Mouse (Mus musculus) layer of hippocampus, postnatal 10 days (tissue): ENCODE results near the gene Cst8. TPM values are rescaled to one million over a fixed set of nuclear protein-coding genes. Genes with fewer than 3 reads are reported as not detected.
"Not testable (repeated sequence)": the region's sequence is repeated elsewhere in the genome, so short reads cannot be mapped to it uniquely, and the experiment has no call there.

Experiments
- DNase-seq, 2 experiments: peaks; one replicate each; pipeline ENCODE4 v3.0.0; 2021; ENCODE audit warnings: low spot score in 2 of 2
- long read RNA-seq: library from polyadenylated mRNA; stranded (forward); transcript quantifications from one replicate; pipeline ENCODE4 v2.0.0, GENCODE M21; 2023
- total RNA-seq, 2 experiments: library from RNA; stranded (reverse); gene quantifications; 2 replicates each; pipeline ENCODE4 v1.2.3; 2021

The Cst8 gene
- not detected for total RNA-seq
- long read RNA-seq: 0 reads

GRCm38 (mm10) chr2:148798485-148798884, at the start of gene Cst8:
Gene Cst8, plus strand, starts transcription at chr2:148798785.
- DNase-seq: no peak

DNA sequence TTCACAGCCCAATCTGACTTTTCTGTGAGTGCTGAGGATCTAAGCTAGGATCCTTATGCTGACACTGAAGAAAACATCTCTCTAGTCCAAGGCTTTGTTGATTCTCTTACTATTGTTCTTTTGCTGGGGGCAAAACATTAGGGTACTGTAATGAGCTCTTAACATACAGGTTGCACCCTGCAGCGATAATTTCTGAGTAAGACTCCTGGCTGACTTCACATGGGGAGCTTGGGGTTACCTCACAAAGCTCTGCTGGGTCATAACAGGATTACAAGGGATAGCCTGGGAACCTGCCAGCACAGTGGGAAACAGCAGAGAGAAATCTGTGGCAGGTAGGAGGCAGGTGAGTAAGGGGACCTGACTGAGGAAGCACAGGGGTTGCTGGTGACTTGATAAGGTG, 48.5 kb upstream of the Cst8 start, which contains the start of gene Cstl1:
Gene Cstl1, plus strand, starts transcription at position 301 of the 400 bp plus-strand sequence.
- DNase-seq: no peak

- DNase-seq: peak; percentile 72 to 81
Measured at GRCm38 (mm10) chr2:148751893-148752813, 46.4 kb upstream of the Cst8 start.

DNA sequence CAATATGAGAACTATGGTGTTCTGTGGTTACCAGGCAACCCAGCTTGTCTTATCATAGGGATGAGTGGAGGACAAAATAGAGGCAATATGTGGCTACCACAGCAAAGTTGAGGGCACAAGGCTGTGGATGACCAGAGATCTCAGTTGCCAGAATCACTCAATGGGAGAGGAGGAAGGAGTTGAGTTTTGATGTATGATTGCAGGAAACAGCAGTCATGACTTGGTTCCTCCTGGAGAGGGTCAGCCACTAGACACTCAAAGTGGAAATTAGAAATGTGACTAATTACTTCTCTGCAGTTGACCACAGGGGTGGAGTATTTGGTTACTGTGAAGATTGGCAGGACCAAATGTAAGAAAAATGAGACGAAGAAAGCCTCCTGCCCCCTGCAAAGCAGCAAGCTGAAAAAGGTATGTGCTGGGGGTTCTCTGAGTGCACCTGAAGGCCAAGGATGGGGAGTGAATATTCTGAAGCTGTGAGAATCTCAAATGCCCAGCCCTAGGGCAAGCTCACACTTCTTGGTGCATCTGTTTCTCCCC, 44.2 kb upstream of the Cst8 start:
- DNase-seq: no peak

DNA sequence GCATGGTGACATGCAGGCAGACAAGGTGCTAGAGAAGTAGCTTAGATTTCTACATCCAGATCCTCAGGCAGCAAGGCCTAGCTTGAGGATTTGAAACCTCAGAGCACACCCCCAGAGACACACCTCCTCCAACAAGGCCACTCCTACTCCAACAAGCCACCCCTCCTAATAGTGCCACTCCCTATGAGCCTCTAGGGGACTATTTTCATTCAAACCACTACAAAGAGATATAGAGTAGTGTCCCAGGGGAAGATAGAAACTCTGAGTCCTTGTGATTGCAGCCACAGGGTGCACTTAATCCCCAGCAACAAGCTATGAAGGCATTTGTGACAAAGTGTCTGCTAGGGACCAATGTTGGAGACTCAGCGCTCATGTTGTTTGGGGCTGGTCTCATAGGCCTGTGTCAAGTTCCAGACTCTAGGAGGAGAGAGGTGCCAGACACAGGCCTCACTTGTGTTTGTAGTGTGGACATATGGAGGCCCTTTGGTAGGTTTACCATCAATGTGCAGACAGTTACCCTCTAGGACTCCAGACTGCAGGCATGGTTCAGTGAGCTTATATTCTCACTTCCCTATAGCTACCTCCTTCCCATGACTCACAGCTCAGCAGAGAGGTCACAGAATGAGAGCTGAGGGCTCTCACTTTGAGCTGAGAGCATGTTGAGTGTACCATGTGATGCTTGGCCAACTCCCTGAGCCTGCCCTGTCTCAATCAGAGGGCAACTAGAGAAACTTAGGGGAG, 34.8 kb upstream of the Cst8 start:
- no peak for DNase-seq

DNA sequence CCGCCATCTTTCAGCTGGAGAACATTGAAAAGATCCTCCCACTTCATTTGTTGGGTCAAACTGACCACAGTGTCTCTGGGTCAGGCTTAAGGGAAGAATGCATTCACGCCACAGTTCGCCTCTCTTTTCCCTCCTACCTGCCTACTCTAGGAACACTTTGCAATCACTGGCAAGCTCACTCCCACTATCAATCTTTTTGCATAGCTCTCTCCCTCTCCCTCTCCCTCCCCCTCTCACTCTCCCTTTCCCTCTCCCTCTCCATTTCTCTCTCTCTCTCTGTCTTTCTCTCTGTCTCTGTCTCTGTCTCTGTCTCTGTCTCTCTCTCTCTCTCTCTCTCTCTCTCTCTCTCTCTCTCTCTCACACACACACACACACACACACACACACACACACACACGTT, 27.2 kb upstream of the Cst8 start, which contains the start of gene Cst11:
Gene Cst11, minus strand, starts transcription at position 101 of the 400 bp plus-strand sequence.
- DNase-seq: not testable (repeated sequence)

DNA sequence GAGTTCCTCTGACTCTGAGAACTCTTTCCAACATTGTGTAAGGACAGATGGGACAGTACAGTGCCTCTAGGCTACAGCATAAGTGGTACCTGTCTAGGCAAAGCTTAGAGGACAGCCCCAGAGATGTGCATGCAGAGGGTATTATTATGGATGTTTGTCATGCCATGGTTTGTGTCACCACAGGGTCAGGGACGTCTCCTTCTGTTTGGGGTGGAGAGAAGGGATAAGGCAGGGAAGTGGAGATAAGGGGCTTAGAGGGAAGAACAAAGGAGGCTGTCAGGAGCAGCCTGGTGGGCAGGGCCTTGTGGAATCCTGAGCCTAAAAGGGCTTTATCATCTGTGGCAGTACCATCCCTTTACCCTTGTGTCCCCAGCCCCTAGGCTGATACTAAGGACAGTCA, 16.9 kb upstream of the Cst8 start, which contains the start of gene 8030411F24Rik:
Gene 8030411F24Rik, plus strand, starts transcription at position 301 of the 400 bp plus-strand sequence.
- DNase-seq: no peak

DNA sequence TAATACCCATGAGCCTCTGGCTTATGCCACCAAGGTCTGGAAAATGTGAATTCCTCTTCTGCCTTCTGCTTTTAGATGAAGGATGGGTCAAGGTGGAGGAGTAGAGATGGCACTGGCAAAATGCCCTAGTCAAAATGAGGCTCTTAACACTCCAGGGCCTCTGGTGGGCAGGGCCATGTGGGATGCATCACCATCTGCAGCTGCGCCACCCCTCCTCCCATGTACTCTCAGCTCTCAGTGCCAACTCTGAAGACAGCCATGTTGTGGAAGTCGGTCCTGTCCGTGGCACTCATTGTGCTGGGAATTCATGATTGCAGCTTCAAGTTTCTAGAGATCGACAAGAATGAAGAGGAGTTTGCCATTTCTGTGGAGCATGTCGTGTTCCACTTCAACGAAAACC, 9.4 kb upstream of the Cst8 start, which contains the start of gene Cst12:
Gene Cst12, plus strand, starts transcription at position 220 of the 400 bp plus-strand sequence.
- no peak for DNase-seq

- peak in 1 of 2 experiments; percentile 10 for DNase-seq
Measured at GRCm38 (mm10) chr2:148801491-148801921, 2.9 kb downstream of the Cst8 start.

GRCm38 (mm10) chr2:148806696-148807095, 8.1 kb downstream of the Cst8 start:
- no peak for DNase-seq

DNA sequence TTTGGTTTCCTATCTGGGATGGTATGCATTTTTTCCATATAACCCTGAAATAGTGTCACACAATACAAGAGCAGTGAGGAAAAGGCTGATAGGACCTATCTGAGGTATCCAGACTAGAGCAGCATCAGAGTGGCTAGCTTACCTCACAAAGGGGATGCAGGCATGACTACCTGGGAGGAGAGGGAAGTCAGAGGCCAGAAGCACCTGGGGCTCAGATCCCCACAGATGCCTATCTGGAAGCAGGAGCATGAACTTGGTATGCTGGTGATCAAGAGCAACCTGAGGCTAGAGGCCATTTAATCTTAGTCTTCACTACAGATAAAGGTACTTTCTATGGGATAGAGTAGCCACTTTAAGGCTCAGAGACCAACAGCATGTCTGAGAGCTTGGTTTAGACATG, 21.3 kb downstream of the Cst8 start, which contains the start of gene Cst13:
Gene Cst13, plus strand, starts transcription at position 173 of the 400 bp plus-strand sequence.
- no peak for DNase-seq

DNA sequence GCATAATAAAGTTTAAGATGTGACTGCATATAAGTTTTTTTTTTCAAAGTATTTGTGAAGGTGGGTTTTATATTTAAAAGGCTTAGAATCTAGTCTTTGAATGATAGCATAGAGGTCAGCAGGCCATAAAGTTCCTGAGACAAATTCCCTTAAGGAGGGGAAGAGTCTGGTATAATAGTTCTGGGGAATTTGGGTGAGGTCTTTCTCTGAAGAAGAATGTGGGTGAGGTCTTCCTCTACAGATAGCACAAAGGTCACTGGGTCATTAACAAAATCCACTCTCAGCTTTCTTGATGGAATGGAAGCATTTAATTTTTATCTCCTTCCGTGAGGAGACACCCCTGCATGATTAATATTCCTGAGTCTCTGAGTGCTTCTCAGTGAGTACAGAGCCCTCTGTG, 27.4 kb downstream of the Cst8 start:
- DNase-seq: no peak

DNA sequence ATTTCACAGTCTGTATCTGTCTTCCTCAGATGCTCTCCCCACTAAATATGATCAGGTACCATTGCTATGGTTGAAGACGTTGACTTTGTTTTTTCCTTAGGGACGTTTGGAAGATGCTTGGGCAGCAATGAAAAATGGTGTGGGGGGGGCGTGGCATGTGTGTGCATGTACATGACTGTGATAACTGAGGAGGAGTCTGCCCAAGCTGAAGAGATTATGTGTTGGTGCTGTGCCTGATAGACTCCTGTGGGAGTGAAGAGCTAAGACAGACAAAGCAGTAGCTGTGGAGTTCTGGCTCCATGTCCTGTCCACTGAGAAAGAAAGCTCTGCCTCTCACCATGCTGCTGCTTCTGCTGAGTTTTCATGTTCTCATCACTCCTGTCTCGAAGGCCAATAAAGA, 36.3 kb downstream of the Cst8 start, which contains the start of gene Cst9:
Gene Cst9, plus strand, starts transcription at position 236 of the 400 bp plus-strand sequence.
- DNase-seq: no peak

DNA sequence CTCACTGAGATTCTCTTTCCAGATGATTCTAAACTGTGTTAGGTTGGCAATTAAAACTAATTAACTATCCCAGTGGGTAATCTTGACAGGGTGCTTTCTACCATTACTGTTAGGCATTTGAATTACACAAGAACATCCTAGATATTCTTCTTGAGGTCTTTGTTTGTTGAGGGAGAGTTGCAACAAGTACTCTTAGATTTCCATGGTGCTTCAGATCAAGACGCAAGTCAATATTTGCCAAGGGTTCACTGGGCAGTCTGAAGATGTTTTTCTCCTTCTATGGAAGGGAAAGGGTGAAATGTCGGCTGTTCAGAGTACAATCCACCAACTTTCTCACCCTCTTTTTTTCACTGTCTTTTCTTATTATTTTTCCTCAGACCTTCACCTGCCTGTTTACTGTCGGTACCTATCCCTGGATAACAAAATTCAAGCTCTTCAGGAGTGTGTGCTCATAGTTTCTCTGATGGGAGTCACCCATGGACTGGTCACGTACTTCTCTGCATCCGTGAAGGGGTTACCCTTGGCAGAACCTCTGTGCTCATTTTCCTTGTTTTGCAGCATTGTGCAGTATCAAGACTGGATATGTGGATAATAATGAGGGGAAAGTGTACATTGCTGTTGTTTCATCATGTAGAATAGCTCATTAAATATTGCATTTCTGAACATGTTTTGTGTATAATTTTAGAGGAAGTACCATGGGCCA, 39.6 kb downstream of the Cst8 start:
- DNase-seq: no peak

GRCm38 (mm10) chr2:148839224-148839623, 40.6 kb downstream of the Cst8 start:
- DNase-seq: no peak

DNA sequence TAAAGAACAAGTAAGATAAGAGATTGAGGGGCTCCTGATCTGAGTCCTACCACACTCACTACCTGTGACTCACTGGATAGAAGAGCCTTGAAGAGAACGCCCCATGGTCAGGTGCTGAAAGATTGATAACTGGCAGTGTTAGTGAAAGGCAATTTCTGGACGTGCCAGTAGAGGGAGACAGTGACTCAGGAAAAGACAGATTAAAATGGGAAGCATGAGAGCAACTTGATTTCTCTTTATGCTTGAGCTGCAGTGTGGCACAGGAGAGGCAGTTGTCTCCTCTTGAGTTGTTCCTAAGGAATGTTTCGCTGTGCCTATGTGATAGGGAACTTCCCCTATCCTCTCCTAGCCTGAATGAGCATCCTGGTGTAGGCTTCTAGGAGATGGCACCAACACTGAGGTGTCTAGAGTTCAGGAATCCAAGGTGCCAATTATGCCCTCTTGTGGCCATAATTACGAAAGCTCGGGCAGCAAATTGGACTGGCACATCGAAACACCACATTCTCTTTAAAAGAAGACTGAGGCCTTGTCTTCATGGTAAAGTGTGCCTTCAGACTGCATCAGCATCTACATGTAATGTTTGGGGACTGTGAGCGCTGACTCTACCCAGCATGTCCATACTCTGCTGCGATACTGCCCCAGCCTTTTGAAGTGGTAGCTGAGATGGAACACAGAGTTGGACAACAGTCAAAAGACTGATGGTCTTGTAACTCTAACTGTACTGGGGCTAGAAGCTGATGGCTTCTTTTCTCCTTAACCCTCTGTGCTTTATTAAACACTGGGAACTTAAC, 52.7 kb downstream of the Cst8 start:
- peak; percentile 88 to 90 for DNase-seq
